Mouse (Mus musculus) ES-Bruce4 (cell line): ENCODE data around the gene St6galnac3. TPM values are rescaled to one million over a fixed set of nuclear protein-coding genes. Genes with fewer than 3 reads are reported as not detected.

Source experiments
- H3K27ac ChIP-seq: 2 replicates; pipeline ENCODE4 v1.5.1; 2012; ENCODE audit warnings: low read length, inconsistent platforms; ENCODE audit not compliant: insufficient read depth
- H3K27me3 ChIP-seq: 2 replicates; pipeline ENCODE4 v1.6.1; 2012; ENCODE audit warnings: mild to moderate bottlenecking, low read length, inconsistent platforms; ENCODE audit not compliant: control insufficient read depth, poor library complexity, insufficient read depth, severe bottlenecking
- H3K36me3 ChIP-seq: 2 replicates; pipeline ENCODE4 v1.6.1; 2012; ENCODE audit warnings: inconsistent platforms, mild to moderate bottlenecking, low read length, moderate library complexity; ENCODE audit not compliant: control insufficient read depth, poor library complexity, insufficient read depth, severe bottlenecking
- H3K4me1 ChIP-seq: one replicate; pipeline ENCODE4 v1.8.1; 2011; ENCODE audit warnings: low read length; ENCODE audit not compliant: control insufficient read depth, insufficient read depth
- H3K4me3 ChIP-seq: 2 replicates; pipeline ENCODE4 v1.5.1; 2011; ENCODE audit warnings: low read depth, mild to moderate bottlenecking, low read length
- H3K9ac ChIP-seq: 2 replicates; pipeline ENCODE4 v1.6.1; 2012; ENCODE audit warnings: low read depth, mild to moderate bottlenecking, inconsistent platforms; ENCODE audit not compliant: poor library complexity, severe bottlenecking
- H3K9me3 ChIP-seq: replicated peaks from 2 replicates; pipeline ENCODE4 v1.6.1; 2012; ENCODE audit warnings: mild to moderate bottlenecking, low read length, inconsistent platforms; ENCODE audit not compliant: control insufficient read depth, poor library complexity, insufficient read depth, severe bottlenecking
- CTCF ChIP-seq: IDR thresholded peaks from one replicate; pipeline ENCODE4 v1.8.1; 2011; ENCODE audit warnings: low read depth, low read length
- EP300 ChIP-seq: IDR thresholded peaks from 2 replicates; pipeline ENCODE4 v1.6.1; 2011; ENCODE audit warnings: low read depth, low read length; ENCODE audit not compliant: insufficient read depth
- POLR2A ChIP-seq: IDR thresholded peaks from one replicate; pipeline ENCODE4 v1.8.1; 2011; ENCODE audit warnings: low read length; ENCODE audit not compliant: insufficient read depth
- polyA plus RNA-seq: library from polyadenylated mRNA; stranded (reverse); fragments of >200 nt; gene quantifications from 2 replicates; pipeline ENCODE4 v1.2.4, GENCODE M21; 2011; ENCODE audit warnings: low read depth; ENCODE audit not compliant: missing spikeins, insufficient read depth, insufficient read length

Gene St6galnac3
- polyA plus RNA-seq, 1 experiment = 4.8 TPM

- Histone ChIP-seq H3K9ac (no peak overlapping the region), H3K36me3 (no peaks in the 10 kb centered on the region), H3K27ac (no peak overlapping the region), H3K9me3 (no peaks in the 10 kb centered on the region), H3K4me3 (no peak overlapping the region), H3K27me3 (no peaks in the 10 kb centered on the region), H3K4me1 (no peaks in the 10 kb centered on the region)
- no peak for TF ChIP-seq POLR2A
- no peak for TF ChIP-seq CTCF
- TF ChIP-seq EP300 = no peak
Measured at GRCm38 (mm10) chr3:153738421-153738820, 13.4 kb upstream of the St6galnac3 start.

- no peaks in the 10 kb centered on the region for H3K27me3 ChIP-seq
- H3K4me3 ChIP-seq = no peak overlapping the region
- H3K4me1 ChIP-seq = no peaks in the 10 kb centered on the region
- H3K36me3 ChIP-seq = no peaks in the 10 kb centered on the region
- no peaks in the 10 kb centered on the region for H3K9me3 ChIP-seq
- H3K27ac ChIP-seq = no peak overlapping the region
- no peak overlapping the region for H3K9ac ChIP-seq
- TF ChIP-seq CTCF = no peak
Measured at GRCm38 (mm10) chr3:153736756-153737280, 11.8 kb upstream of the St6galnac3 start.

GRCm38 (mm10) chr3:153735796-153736549, 11.0 kb upstream of the St6galnac3 start:
- no peaks in the 10 kb centered on the region for H3K4me1 ChIP-seq

GRCm38 (mm10) chr3:153734741-153735140, 9.8 kb upstream of the St6galnac3 start:
- Histone ChIP-seq H3K4me3 (no peak overlapping the region), H3K27me3 (no peaks in the 10 kb centered on the region), H3K27ac (no peak overlapping the region), H3K4me1 (no peaks in the 10 kb centered on the region), H3K36me3 (no peaks in the 10 kb centered on the region), H3K9me3 (no peaks in the 10 kb centered on the region), H3K9ac (no peak overlapping the region)
- no peak for TF ChIP-seq EP300
- TF ChIP-seq POLR2A = no peak
- no peak for TF ChIP-seq CTCF

More at GRCm38 (mm10) chr3:153735796-153736549, 11.0 kb upstream of the St6galnac3 start:
- H3K4me3 ChIP-seq = no peak overlapping the region
- H3K27ac ChIP-seq = no peak overlapping the region
- H3K36me3 ChIP-seq = no peaks in the 10 kb centered on the region
- no peaks in the 10 kb centered on the region for H3K27me3 ChIP-seq
- TF ChIP-seq CTCF = no peak
- no peak overlapping the region for H3K9ac ChIP-seq
- H3K9me3 ChIP-seq = no peaks in the 10 kb centered on the region

GRCm38 (mm10) chr3:153733364-153734159, 8.6 kb upstream of the St6galnac3 start:
- no peak overlapping the region for H3K9ac ChIP-seq
- no peaks in the 10 kb centered on the region for H3K27me3 ChIP-seq
- H3K27ac ChIP-seq = no peak overlapping the region
- H3K4me3 ChIP-seq = no peak overlapping the region
- H3K4me1 ChIP-seq = no peaks in the 10 kb centered on the region
- TF ChIP-seq EP300 (no peak), POLR2A (no peak), CTCF (no peak)
- H3K36me3 ChIP-seq = no peaks in the 10 kb centered on the region
- no peaks in the 10 kb centered on the region for H3K9me3 ChIP-seq

- Histone ChIP-seq H3K9me3 (no peaks in the 10 kb centered on the region), H3K4me1 (no peaks in the 10 kb centered on the region), H3K4me3 (no peak overlapping the region), H3K36me3 (no peaks in the 10 kb centered on the region), H3K27me3 (no peaks in the 10 kb centered on the region), H3K9ac (no peak overlapping the region), H3K27ac (no peak overlapping the region)
- TF ChIP-seq CTCF (no peak), POLR2A (no peak), EP300 (no peak)
Measured at GRCm38 (mm10) chr3:153732749-153733148, 7.8 kb upstream of the St6galnac3 start.
